Mouse (Mus musculus) stomach, postnatal 0 days (tissue): Measurements from ENCODE around the gene Polr3h.

Source experiments
- CTCF ChIP-seq: IDR thresholded peaks from 2 replicates; pipeline ENCODE4 v1.5.1; 2016; ENCODE audit warnings: antibody characterized with exemption, low read depth, mild to moderate bottlenecking, moderate library complexity
- EP300 ChIP-seq: optimal IDR thresholded peaks from 2 replicates; pipeline ENCODE3; 2016; ENCODE audit warnings: antibody characterized with exemption

DNA sequence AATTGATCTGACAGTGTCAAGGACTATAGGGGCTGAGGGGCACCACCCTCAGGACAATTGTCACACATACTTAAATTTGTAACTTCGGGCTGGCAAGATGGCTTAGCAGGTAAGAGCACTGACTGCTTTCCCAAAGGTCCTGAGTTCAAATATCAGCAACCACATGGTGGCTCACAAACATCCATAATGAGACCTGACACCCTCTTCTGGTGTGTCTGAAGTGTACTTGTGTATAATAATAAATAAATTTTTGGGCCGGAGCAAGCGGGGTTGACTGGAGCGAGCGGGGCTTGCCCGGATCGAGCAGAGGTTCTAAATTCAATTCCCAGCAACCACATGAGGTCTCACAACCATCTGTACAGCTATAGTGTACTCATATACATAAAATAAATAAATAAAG, 85.7 kb downstream of the Polr3h start:
- TF ChIP-seq CTCF, result no peak
- no peak for TF ChIP-seq EP300
